Mouse (Mus musculus) liver, adult (tissue): ENCODE data around the gene Sh2d6.
A peak's percentile ranks its signal among the peaks of the same experiment; 100 is the strongest.

Source experiments
- GATA4 ChIP-seq: IDR thresholded peaks from 2 replicates; pipeline ENCODE4 v1.6.1; 2014; ENCODE audit warnings: mild to moderate bottlenecking, low read length; ENCODE audit not compliant: insufficient replicate concordance

The Sh2d6 gene

GRCm38 (mm10) chr6:72519892-72520663 lies 1.4 kb downstream of the Sh2d6 start:
- TF ChIP-seq GATA4, result no peak

GRCm38 (mm10) chr6:72519303-72519702 lies 2.2 kb downstream of the Sh2d6 start:
- no peak for TF ChIP-seq GATA4

GRCm38 (mm10) chr6:72518842-72519241 lies 2.7 kb downstream of the Sh2d6 start:
- TF ChIP-seq GATA4, result no peak

GRCm38 (mm10) chr6:72515644-72516043 lies 5.9 kb downstream of the Sh2d6 start:
- no peak for TF ChIP-seq GATA4

- no peak for TF ChIP-seq GATA4
These were observed 8.5 kb downstream of the Sh2d6 start for GRCm38 (mm10) chr6:72513071-72513440.

GRCm38 (mm10) chr6:72512386-72513070 lies 9.0 kb downstream of the Sh2d6 start:
- TF ChIP-seq GATA4, result peak; percentile 84

- peak; percentile 44; the same call in 1 of the 2 replicates for TF ChIP-seq GATA4
These were observed 10.7 kb downstream of the Sh2d6 start for GRCm38 (mm10) chr6:72510686-72511421.

GRCm38 (mm10) chr6:72509872-72510435 lies 11.6 kb downstream of the Sh2d6 start:
- TF ChIP-seq GATA4, result no peak

- TF ChIP-seq GATA4, result no peak
These were observed 12.9 kb downstream of the Sh2d6 start for GRCm38 (mm10) chr6:72508596-72508995.

- no peak for TF ChIP-seq GATA4
These were observed 15.4 kb downstream of the Sh2d6 start for GRCm38 (mm10) chr6:72506104-72506503.

- no peak for TF ChIP-seq GATA4
These were observed 17.6 kb downstream of the Sh2d6 start for GRCm38 (mm10) chr6:72503939-72504338.

- TF ChIP-seq GATA4, result no peak
These were observed 18.2 kb downstream of the Sh2d6 start for GRCm38 (mm10) chr6:72503309-72503708.

- TF ChIP-seq GATA4, result no peak
These were observed 22.6 kb downstream of the Sh2d6 start for GRCm38 (mm10) chr6:72498950-72499349.

GRCm38 (mm10) chr6:72492892-72493291 lies 28.6 kb downstream of the Sh2d6 start:
- peak; percentile 93; the same call in 1 of the 2 replicates for TF ChIP-seq GATA4

- TF ChIP-seq GATA4, result peak; percentile 95
These were observed 30.4 kb downstream of the Sh2d6 start for GRCm38 (mm10) chr6:72491151-72491550.
